In the genomic region with DNA sequence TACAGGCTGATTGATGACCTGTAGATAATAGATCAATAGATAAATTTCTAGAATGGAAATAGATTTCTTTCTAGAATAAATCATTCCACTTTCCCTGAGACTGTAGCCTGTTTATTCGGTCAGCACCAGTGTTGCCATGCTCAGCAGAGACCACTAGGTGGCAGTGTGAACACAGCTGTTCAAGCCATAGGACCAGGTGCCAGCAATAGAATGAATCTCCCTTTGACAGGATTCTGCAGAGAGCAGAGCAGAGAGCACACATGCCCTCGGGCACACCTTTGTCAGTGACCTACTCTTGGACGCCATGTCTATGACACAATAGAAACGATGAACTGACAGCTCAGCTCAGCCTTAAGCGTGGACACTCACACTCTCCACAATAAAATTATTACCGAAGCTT, we compare ENCODE assay signal across 9 mouse cellular contexts.
DNase-seq lines count a peak whose midpoint lies in the region; ATAC-seq and TF ChIP-seq lines count a peak whose summit lies in the region.
"Had no signal": no experiment of that assay in that cellular context is flagged by ENCODE, and none has a peak within 500 bp of the region (broad histone marks: within the 10 kb centered on the region; RNA-seq: fewer than 3 reads in every experiment).

No protein-coding gene starts in this region.

- ATAC-seq in lung, embryonic 14.5 days (ENCODE audit: insufficient read depth): peak; percentile 61

- H3K4me1 ChIP-seq in ES-Bruce4 (ENCODE audit: control insufficient read depth, insufficient read depth, low read length): no peaks in the 10 kb centered on the region
- H3K4me1 ChIP-seq in lung, embryonic 14.5 days (ENCODE audit: insufficient read depth): no peaks in the 10 kb centered on the region
- peaks cover 6% of the 10 kb centered on the region for H3K4me1 ChIP-seq in olfactory bulb, adult 2 months (ENCODE audit: control insufficient read depth, insufficient read depth, low read length)

- peak; percentile 96 for TF ChIP-seq CTCF in ES-Bruce4 (IDR thresholded peaks at IDR 0.05; ENCODE audit: low read depth, low read length)
- peak; percentile 98 for TF ChIP-seq CTCF in lung, embryonic 14.5 days (IDR thresholded peaks at IDR 0.05; ENCODE audit: low read depth)
- 0 out of 2 replicates have a peak, but pooled peaks have one; percentile 37 for TF ChIP-seq CTCF in olfactory bulb, adult 2 months (IDR thresholded peaks at IDR 0.05; ENCODE audit: insufficient read depth, low read depth, low read length)

- TF ChIP-seq EP300 in ES-Bruce4 (IDR thresholded peaks at IDR 0.05; ENCODE audit: insufficient read depth, low read depth, low read length): no peak

- H3K9ac ChIP-seq in ES-Bruce4 (ENCODE audit: low read depth, poor library complexity, severe bottlenecking): no peak overlapping the region
- no peak overlapping the region for H3K9ac ChIP-seq in lung, embryonic 14.5 days
- H3K9ac ChIP-seq: limb, embryonic 15.5 days had no signal

- 21% methylated on average over 6 of the region's 6 CpGs for WGBS in lung, embryonic 14.5 days
- 12% methylated on average over 6 of the region's 6 CpGs for WGBS in olfactory bulb, adult 2 months

- intact Hi-C loops in heart, postnatal 10 days (cut with DNase I): loop anchor here (2.0 kb wide), 1 partner anchor 136 kb away; no protein-coding TSS in a partner anchor

- no peak for TF ChIP-seq POLR2A in ES-Bruce4 (IDR thresholded peaks at IDR 0.05; ENCODE audit: insufficient read depth, low read length)
- TF ChIP-seq POLR2A in olfactory bulb, adult 2 months (IDR thresholded peaks at IDR 0.05; ENCODE audit: insufficient read depth, low read depth, low read length): no peak

- H3K4me3 ChIP-seq in ES-Bruce4 (ENCODE audit: low read depth, low read length): no peak overlapping the region
- H3K4me3 ChIP-seq in lung, embryonic 14.5 days (ENCODE audit: low read depth, low read length): no peak overlapping the region
- no peak overlapping the region for H3K4me3 ChIP-seq in olfactory bulb, adult 2 months (ENCODE audit: insufficient read depth, low read depth, low read length)
- H3K4me3 ChIP-seq: limb, embryonic 15.5 days had no signal

- H3K36me3 ChIP-seq in ES-Bruce4 (ENCODE audit: control insufficient read depth, insufficient read depth, low read length, poor library complexity, severe bottlenecking): no peaks in the 10 kb centered on the region
- H3K36me3 ChIP-seq in lung, embryonic 14.5 days (ENCODE audit: insufficient read depth): peaks cover 23% of the 10 kb centered on the region; the same call in 1 of the 2 replicates

- H3K27me3 ChIP-seq in ES-Bruce4 (ENCODE audit: control insufficient read depth, insufficient read depth, low read length, poor library complexity, severe bottlenecking): no peaks in the 10 kb centered on the region
- no peaks in the 10 kb centered on the region for H3K27me3 ChIP-seq in lung, embryonic 14.5 days (ENCODE audit: insufficient read depth, low read length)
- H3K27me3 ChIP-seq: limb, embryonic 15.5 days had no signal

- no peaks in the 10 kb centered on the region; the same call in 1 of the 2 replicates for H3K9me3 ChIP-seq in ES-Bruce4 (replicated peaks; ENCODE audit: control insufficient read depth, insufficient read depth, low read length, poor library complexity, severe bottlenecking)
- no peaks in the 10 kb centered on the region for H3K9me3 ChIP-seq in lung, embryonic 14.5 days (ENCODE audit: low read depth, low read length)
- H3K9me3 ChIP-seq: limb, embryonic 15.5 days had no signal

- H3K4me2 ChIP-seq in lung, embryonic 14.5 days: no peak overlapping the region
- H3K4me2 ChIP-seq: limb, embryonic 15.5 days had no signal

- no peak overlapping the region for H3K27ac ChIP-seq in ES-Bruce4 (ENCODE audit: insufficient read depth, low read length)
- H3K27ac ChIP-seq in lung, embryonic 14.5 days (ENCODE audit: low read depth): no peak overlapping the region
- H3K27ac ChIP-seq in olfactory bulb, adult 2 months (ENCODE audit: insufficient read depth, low read depth, low read length): no peak overlapping the region
- H3K27ac ChIP-seq: limb, embryonic 15.5 days had no signal

- DNase-seq in c-Kit-negative CD71-positive TER-119-positive erythroid progenitor cells, embryonic 14.5 days (ENCODE audit: low read depth, low spot score): peak; percentile 48
- DNase-seq in fibroblast of lung, adult 2 months (ENCODE audit: low read depth): peak; percentile 43
- DNase-seq in heart, postnatal 10 days: peak; percentile 85 to 89
- peak; percentile 84 to 87 for DNase-seq in kidney, postnatal 4 days
- peak; percentile 94 for DNase-seq in lung, embryonic 14.5 days
- peak; percentile 57 for DNase-seq in testis, postnatal 14 days (ENCODE audit: low spot score)

Comparison
In these comparisons a context has a peak if more than half of its experiments do, and no peak if none do; other contexts are left out.
1. CTCF ChIP-seq: peak in every context shown above with its lines; median percentile 98 in lung, embryonic 14.5 days; 96 in ES-Bruce4; 37 in olfactory bulb, adult 2 months.
2. DNase-seq: peak in every context shown above with its lines; median percentile 94 in lung, embryonic 14.5 days; 87 in heart, postnatal 10 days; 86 in kidney, postnatal 4 days; 57 in testis, postnatal 14 days; 48 in c-Kit-negative CD71-positive TER-119-positive erythroid progenitor cells, embryonic 14.5 days; 43 in fibroblast of lung, adult 2 months.